Mouse (Mus musculus) midbrain, embryonic 12.5 days (tissue): ENCODE data around the gene Zbp1. TPM values are rescaled to one million over a fixed set of nuclear protein-coding genes. Genes with fewer than 3 reads are reported as not detected.

Experiments used
- ATAC-seq: fragments of 200-750 bp; cut with Nextera tagmentation; 2 replicates; pipeline ENCODE4 v1.8.0; 2017; ENCODE audit warnings: low read depth, moderate TSS enrichment, moderate library complexity; ENCODE audit not compliant: low FRiP score
- H3K27ac ChIP-seq: fragments of 300-500 bp; sonication (generic); replicated peaks from 2 replicates; pipeline ENCODE4 v1.5.1; 2016; ENCODE audit warnings: mild to moderate bottlenecking
- H3K27me3 ChIP-seq: fragments of 300-500 bp; sonication (generic); 2 replicates; pipeline ENCODE4 v1.6.1; 2016; ENCODE audit warnings: mild to moderate bottlenecking
- H3K36me3 ChIP-seq: fragments of 300-500 bp; sonication (generic); 2 replicates; pipeline ENCODE4 v1.6.1; 2016
- H3K4me1 ChIP-seq: fragments of 300-500 bp; sonication (generic); 2 replicates; pipeline ENCODE4 v1.6.1; 2016
- H3K4me2 ChIP-seq: fragments of 300-500 bp; sonication (generic); replicated peaks from 2 replicates; pipeline ENCODE4 v1.6.1; 2016; ENCODE audit warnings: mild to moderate bottlenecking, moderate library complexity
- H3K4me3 ChIP-seq: fragments of 300-500 bp; sonication (generic); 2 replicates; pipeline ENCODE4 v1.5.1; 2016; ENCODE audit warnings: mild to moderate bottlenecking
- H3K9ac ChIP-seq: fragments of 300-500 bp; sonication (generic); replicated peaks from 2 replicates; pipeline ENCODE4 v1.6.1; 2016; ENCODE audit warnings: mild to moderate bottlenecking, moderate library complexity
- H3K9me3 ChIP-seq: fragments of 300-500 bp; sonication (generic); 2 replicates; pipeline ENCODE4 v1.6.1; 2016; ENCODE audit warnings: mild to moderate bottlenecking
- WGBS: fragments of 180-500 bp; shearing (Covaris S2); methylation state at CpG from one replicate; pipeline ENCODE4 v1.1.7; 2016; 5-methylcytosine and 5-hydroxymethylcytosine counted together
- polyA plus RNA-seq: library from polyadenylated mRNA; unstranded; fragments of >200 nt; fragmentation: Nextera tagmentation; extraction: Ambion mirVana; gene quantifications from 2 replicates; pipeline ENCODE4 v1.2.1, GENCODE M21; 2016

Zbp1 gene
- polyA plus RNA-seq, 1 experiment from 2014 or later, result 0.80 TPM

DNA sequence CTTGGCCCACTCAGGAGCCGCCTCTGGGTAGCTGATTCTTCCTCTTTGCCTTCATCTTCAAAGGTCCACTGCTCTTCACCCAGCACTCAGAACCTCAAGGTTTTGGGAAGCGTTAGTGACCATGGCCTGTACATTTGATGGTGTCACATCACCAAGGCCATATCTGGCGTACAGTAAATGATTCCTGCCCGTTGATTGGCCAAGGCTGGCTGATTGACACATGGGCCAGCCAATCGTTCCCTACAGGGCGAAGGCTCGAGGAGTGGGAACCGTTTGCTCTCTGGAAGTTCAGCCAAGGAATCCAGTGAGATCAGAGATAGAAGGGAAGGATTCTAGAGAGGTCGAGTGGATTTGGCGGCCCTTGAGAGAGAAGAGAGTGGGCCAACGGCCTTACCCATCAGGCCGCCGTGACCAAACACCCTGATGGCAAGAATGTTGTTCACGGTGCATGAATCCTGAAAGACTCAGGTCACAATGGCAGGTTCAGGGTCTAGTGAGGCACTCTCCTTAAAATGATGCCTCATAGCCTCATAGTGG lies 13.1 kb downstream of the Zbp1 start:
- Histone ChIP-seq H3K9ac (no peak overlapping the region), H3K27ac (no peak overlapping the region)
- 90% methylated on average over 14 of the region's 14 CpGs for WGBS

DNA sequence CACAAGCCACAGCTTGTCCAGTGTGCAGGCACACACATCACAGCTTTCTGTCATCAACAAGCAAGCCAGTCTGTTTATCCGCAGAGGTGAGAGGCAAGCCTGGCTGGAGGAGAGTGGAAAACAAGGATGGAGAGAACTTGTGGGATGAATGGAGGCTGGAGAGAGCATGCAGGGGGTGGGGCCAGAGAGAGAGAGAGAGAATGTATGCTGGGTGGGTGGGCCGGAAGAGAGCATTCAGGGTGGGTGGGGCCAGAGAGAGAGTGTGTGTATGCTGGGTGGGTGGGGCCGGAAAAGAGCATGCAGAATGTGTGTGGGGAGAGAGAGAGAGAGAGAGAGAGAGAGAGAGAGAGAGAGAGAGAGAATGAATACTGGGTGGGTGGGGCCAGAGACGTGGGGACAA lies 14.1 kb downstream of the Zbp1 start:
- Histone ChIP-seq H3K27ac (no peak overlapping the region), H3K9me3 (no peaks in the 10 kb centered on the region), H3K9ac (no peak overlapping the region), H3K4me1 (no peaks in the 10 kb centered on the region), H3K27me3 (no peaks in the 10 kb centered on the region), H3K4me2 (no peak overlapping the region), H3K4me3 (no peak overlapping the region), H3K36me3 (no peaks in the 10 kb centered on the region)
- no peak for ATAC-seq
- WGBS, result 85% methylated on average over 4 of the region's 4 CpGs

More for the DNA sequence above, 13.1 kb downstream of the Zbp1 start:
- Histone ChIP-seq H3K27me3 (no peaks in the 10 kb centered on the region), H3K4me3 (no peak overlapping the region), H3K9me3 (no peaks in the 10 kb centered on the region), H3K36me3 (no peaks in the 10 kb centered on the region), H3K4me1 (no peaks in the 10 kb centered on the region), H3K4me2 (no peak overlapping the region)
- no peak for ATAC-seq

DNA sequence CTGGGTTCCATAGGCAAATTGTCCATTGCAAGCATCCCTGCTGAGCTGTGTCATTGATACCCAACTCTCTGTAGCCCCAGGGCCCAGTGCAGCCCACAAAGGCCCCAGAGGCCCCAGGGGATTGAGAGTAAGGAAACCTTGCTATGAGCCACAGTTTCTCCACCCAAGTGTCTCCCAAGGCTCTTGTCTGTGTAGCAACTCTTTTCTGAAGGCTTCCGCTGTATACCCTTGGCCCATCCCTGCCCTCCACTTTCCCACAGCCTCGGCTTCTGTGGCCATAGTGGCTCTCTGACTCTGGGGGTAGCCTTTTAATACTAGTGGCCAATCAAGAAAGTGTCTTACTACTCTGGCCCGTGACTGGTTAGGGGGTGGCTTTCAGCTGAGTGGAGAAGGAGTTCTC lies 15.0 kb downstream of the Zbp1 start:
- Histone ChIP-seq H3K36me3 (no peaks in the 10 kb centered on the region), H3K27ac (no peak overlapping the region), H3K4me2 (no peak overlapping the region), H3K27me3 (no peaks in the 10 kb centered on the region), H3K4me3 (no peak overlapping the region), H3K9me3 (no peaks in the 10 kb centered on the region), H3K4me1 (no peaks in the 10 kb centered on the region), H3K9ac (no peak overlapping the region)
- no peak for ATAC-seq
- 94% methylated on average over 3 of the region's 3 CpGs for WGBS

DNA sequence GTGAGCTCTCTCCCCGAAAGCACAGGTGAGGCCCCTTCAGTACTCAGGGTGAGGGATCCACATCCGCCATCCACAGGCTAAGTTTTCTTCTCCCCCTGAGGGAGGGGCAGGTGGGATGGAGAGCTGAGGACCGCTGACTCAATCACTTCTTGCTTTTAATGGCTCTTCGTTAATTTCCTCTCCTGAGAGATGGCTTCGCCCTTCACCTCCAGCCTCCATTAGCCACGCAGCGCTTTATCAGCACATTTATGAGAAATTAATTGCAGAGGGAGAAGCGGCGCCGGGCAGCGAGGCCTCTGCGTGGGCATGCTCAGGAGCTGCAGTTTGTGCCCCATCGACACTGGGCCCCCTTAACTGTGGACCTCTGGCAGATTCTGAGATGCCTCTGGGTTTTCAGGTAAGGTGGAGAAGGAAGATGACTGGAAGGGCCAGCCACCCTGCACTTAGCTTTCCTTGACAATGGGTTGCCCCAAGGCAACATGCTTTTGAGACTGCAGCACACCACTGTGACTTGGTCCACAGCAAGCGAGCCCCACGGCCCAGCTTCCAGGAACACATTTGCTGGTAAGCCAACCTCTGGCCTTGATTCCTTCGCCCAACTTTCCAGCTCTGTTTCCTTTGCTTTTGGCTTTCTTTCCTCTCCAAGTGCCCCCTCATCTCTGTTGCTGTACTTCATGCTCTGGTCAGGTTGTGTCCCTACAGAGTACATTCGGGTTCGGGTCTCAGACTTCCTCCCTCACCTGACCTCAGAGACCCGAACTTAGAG lies 15.6 kb downstream of the Zbp1 start:
- H3K27ac ChIP-seq, result no peak overlapping the region
- no peak overlapping the region for H3K9ac ChIP-seq
- no peaks in the 10 kb centered on the region for H3K4me1 ChIP-seq
- no peak overlapping the region for H3K4me2 ChIP-seq
- H3K4me3 ChIP-seq, result no peak overlapping the region
- ATAC-seq, result no peak
- no peaks in the 10 kb centered on the region for H3K36me3 ChIP-seq
- no peaks in the 10 kb centered on the region for H3K9me3 ChIP-seq
- 86% methylated on average over 19 of the region's 19 CpGs for WGBS
- no peaks in the 10 kb centered on the region for H3K27me3 ChIP-seq

DNA sequence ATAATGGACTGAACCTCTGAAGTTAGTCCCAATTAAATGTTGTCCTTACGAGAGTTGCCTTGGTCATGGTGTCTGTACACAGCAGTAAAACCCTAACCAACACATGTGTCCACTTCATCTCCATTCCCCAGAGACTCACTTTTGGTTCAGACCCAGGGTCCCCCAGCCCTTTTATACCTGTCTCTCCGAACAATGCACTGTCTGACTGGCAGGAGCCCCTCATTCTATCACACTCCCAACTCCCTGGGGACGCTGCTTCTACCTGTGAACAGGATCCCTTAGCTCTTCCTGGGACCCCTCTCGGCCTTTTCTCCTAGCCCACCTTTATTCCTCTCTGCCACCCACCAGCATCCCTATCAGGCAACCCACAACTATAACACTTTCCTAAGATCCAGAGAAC lies 23.9 kb downstream of the Zbp1 start:
- H3K27ac ChIP-seq, result no peak overlapping the region
- WGBS, result 82% methylated on average over 4 of the region's 4 CpGs
- no peak overlapping the region for H3K4me3 ChIP-seq
- no peaks in the 10 kb centered on the region for H3K9me3 ChIP-seq
- ATAC-seq, result no peak
- no peaks in the 10 kb centered on the region for H3K27me3 ChIP-seq
- no peak overlapping the region for H3K9ac ChIP-seq
- H3K4me2 ChIP-seq, result no peak overlapping the region
- no peaks in the 10 kb centered on the region for H3K36me3 ChIP-seq
- H3K4me1 ChIP-seq, result no peaks in the 10 kb centered on the region

DNA sequence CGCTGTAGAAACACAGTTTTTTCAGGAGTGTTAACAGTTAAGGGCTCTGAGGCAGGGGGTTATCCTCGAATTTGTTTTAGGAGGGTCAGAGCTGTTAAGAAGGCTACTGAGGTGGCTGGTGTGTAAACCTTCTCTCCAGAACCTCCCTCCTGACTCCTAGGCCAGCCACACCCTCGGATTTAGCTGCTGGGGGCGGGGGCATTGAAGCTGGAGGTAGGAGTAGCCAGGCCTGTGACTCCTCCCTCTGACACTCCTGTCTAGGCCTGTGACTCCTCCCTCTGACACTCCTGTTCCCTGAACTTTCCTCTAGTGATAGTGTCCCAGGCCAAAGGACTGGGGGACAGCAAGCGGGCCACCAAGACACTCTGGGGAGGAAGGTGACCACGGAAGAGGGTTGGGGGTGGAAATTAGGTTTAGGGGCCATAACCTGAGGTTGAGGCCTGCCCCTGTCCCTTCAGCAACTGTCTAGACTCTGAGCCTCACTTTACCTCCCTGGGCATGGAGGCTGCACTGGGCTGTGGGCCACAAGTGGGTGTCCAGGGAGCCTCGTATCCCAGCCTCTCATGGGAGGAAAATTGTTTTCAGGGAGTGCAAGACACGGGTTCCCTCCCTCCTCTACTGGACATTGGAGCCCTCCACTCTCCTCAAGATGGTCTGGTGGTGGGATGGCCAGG lies 31.4 kb downstream of the Zbp1 start:
- no peaks in the 10 kb centered on the region for H3K36me3 ChIP-seq
- H3K9ac ChIP-seq, result no peak overlapping the region
- H3K4me3 ChIP-seq, result no peak overlapping the region
- H3K27me3 ChIP-seq, result peaks cover 35% of the 10 kb centered on the region
- H3K27ac ChIP-seq, result no peak overlapping the region
- no peak for ATAC-seq
- no peak overlapping the region for H3K4me2 ChIP-seq
- peaks cover 3% of the 10 kb centered on the region; the same call in 1 of the 2 replicates for H3K4me1 ChIP-seq
- H3K9me3 ChIP-seq, result no peaks in the 10 kb centered on the region
- 48% methylated on average over 8 of the region's 8 CpGs for WGBS

DNA sequence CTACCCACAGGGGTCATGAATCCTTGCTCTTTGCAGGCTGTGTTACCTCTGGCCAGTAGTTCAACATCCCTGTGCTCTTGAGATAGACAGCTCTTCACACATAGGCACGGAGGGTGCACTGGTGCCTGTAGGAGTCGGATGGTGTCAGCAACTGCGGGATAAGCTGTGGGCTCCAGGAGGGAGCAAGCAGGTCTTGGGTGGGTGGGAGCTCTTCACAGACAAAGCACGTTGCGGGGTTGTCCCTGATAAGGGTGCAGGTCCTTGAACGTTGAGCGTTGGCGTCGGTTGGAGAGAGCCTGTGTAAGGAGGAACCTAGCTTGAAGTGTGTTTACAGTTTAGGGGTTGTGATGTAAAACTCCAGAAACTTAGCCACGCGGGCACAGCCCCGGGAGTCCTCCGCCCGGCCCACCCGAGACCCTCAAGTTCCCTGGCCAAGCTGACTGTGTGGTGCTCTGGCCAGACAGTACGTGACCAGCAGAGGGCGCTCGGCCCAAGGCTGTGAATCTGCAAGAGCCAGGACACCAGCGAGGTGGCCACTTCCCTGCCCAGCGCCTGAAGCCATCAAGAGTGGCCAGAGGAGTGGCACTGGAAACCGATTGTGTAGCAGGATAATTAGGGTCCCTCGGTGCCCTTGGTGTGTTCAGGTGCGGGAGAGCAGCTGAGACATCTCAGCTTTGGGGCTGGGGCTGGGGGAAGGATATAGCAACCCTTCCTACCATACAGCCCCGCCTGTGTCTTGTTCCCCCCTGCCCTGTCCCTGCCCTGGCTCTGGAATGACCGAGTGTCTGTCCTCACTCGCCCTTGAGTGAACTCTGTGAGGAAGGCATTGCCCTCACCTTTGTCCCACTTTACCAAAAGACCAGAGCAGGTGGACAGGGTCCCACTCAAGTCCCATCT lies 32.4 kb downstream of the Zbp1 start:
- Histone ChIP-seq H3K9me3 (no peaks in the 10 kb centered on the region), H3K27me3 (peaks cover 36% of the 10 kb centered on the region), H3K9ac (no peak overlapping the region), H3K27ac (no peak overlapping the region), H3K4me1 (peaks cover 3% of the 10 kb centered on the region; the same call in 1 of the 2 replicates), H3K4me3 (no peak overlapping the region), H3K4me2 (no peak overlapping the region), H3K36me3 (no peaks in the 10 kb centered on the region)
- 33% methylated on average over 26 of the region's 26 CpGs for WGBS
- peak; percentile 73 for ATAC-seq

DNA sequence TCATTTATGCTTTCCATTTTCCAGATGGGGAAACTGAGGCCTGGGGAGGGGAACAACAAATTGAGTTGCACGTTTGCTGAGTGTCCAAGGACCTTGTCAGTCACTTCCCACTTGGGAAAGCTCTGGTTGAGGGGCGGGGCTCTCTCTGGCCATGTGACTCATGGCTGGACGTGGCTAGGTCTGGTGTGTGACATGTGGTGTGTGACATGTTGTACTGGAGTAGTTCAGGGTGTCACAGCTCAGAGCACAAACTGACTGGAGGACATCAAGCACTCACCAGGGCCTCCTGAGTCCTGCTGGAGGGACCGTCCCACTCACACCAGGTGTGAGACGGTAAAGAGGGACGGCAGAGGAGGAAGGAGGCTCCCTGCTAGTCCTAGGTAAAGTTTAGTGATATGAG lies 33.4 kb downstream of the Zbp1 start:
- H3K4me3 ChIP-seq, result no peak overlapping the region
- H3K36me3 ChIP-seq, result no peaks in the 10 kb centered on the region
- 72% methylated on average over 6 of the region's 6 CpGs for WGBS
- ATAC-seq, result no peak
- H3K4me2 ChIP-seq, result no peak overlapping the region
- peaks cover 3% of the 10 kb centered on the region; the same call in 1 of the 2 replicates for H3K4me1 ChIP-seq
- no peaks in the 10 kb centered on the region for H3K9me3 ChIP-seq
- no peak overlapping the region for H3K9ac ChIP-seq
- no peak overlapping the region for H3K27ac ChIP-seq
- peaks cover 36% of the 10 kb centered on the region for H3K27me3 ChIP-seq

DNA sequence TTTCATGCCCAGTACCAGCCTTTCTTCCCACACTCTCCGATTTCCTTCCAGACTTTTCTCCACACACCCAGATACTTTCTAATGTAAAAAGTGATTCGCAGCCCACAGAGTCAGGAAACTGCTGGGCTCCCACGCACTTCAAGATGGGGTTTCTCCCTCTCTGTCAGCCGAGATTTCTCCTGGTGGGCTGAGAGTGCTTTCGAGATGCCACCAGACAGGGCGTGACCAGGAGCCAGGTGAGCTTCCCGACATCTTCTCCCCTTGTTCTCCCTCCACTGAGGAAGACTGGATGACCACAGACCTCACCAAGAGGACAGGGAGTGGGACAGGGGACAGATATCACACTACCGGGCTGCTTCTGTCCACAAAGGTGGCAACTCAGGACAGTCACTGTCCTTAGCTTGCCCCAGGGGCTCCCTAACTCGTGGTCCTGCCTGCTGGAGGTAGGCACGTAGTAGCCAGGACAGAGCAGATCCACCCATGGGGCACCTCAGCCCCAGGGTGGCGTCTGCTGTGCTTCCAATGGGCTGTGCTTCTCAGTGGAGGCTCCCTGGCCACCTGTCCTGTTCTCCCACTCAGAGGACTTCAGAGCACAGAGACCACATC lies 34.1 kb downstream of the Zbp1 start:
- no peak overlapping the region for H3K27ac ChIP-seq
- no peaks in the 10 kb centered on the region for H3K36me3 ChIP-seq
- no peak overlapping the region for H3K9ac ChIP-seq
- no peak overlapping the region for H3K4me3 ChIP-seq
- H3K9me3 ChIP-seq, result no peaks in the 10 kb centered on the region
- no peak for ATAC-seq
- peaks cover 36% of the 10 kb centered on the region for H3K27me3 ChIP-seq
- WGBS, result 71% methylated on average over 11 of the region's 11 CpGs
- H3K4me2 ChIP-seq, result no peak overlapping the region
- peaks cover 3% of the 10 kb centered on the region; the same call in 1 of the 2 replicates for H3K4me1 ChIP-seq

DNA sequence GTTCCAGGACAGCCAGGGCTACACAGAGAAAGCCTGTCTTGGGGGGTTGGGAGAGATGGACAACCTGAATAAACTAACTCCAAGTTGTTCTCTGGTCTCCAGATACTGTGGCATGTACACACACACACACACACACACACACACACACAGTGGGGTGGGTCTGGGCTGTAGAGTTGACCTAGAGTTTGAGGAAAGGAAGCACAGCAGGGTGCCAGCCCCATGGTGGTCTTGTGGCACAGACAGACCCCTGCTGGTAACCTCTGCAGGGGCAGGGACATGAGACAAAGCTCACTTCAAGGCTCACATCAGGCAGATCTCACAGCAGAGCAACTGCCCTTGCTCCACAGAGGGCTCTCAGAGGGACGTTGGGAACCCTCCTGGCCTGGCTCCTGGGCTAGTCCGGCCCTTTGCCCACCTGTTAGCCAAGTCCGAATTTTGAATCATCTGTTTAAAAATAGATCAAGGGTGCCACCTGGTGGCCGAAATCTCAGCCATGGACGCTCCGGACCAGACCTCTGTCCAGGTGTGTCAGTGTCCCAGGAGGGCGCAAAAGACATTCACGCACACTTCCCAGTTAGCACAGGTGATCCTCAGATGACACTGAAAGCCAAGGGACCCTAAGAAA lies 34.8 kb downstream of the Zbp1 start:
- H3K27ac ChIP-seq, result no peak overlapping the region
- H3K36me3 ChIP-seq, result no peaks in the 10 kb centered on the region
- H3K27me3 ChIP-seq, result peaks cover 36% of the 10 kb centered on the region
- H3K4me3 ChIP-seq, result no peak overlapping the region
- WGBS, result 10% methylated on average over 8 of the region's 8 CpGs
- H3K9me3 ChIP-seq, result no peaks in the 10 kb centered on the region
- no peak overlapping the region for H3K4me2 ChIP-seq
- no peak overlapping the region for H3K9ac ChIP-seq
- peaks cover 3% of the 10 kb centered on the region; the same call in 1 of the 2 replicates for H3K4me1 ChIP-seq
- peak; percentile 17; the same call in 1 of the 2 replicates for ATAC-seq

DNA sequence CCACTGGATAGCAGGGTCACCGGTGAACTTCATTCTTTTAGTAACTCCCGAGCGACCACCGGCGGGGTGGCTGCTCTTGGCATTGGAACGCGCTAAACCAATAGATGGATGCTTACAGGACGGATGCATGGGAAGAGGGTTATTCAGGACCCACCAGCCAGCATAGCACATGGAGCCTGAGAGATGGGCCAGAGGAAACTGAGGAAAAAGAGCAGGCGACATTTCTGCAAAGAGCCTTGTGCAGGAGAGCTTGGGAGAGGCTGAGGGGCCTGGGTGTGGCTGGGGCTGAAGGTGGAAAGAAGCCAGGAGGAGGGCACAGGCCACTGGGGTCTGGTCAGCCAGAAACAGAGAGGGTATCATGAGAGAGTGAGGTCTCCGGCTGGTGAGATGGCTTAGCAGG lies 35.4 kb downstream of the Zbp1 start:
- no peak overlapping the region for H3K27ac ChIP-seq
- H3K4me1 ChIP-seq, result peaks cover 3% of the 10 kb centered on the region; the same call in 1 of the 2 replicates
- no peaks in the 10 kb centered on the region for H3K9me3 ChIP-seq
- no peak overlapping the region for H3K9ac ChIP-seq
- no peak for ATAC-seq
- 89% methylated on average over 10 of the region's 10 CpGs for WGBS
- H3K4me3 ChIP-seq, result no peak overlapping the region
- H3K27me3 ChIP-seq, result peaks cover 36% of the 10 kb centered on the region
- H3K36me3 ChIP-seq, result no peaks in the 10 kb centered on the region
- no peak overlapping the region for H3K4me2 ChIP-seq
